Mouse (Mus musculus) right cerebral cortex, postnatal 4 days (tissue): Measurements from ENCODE around the gene H13.
A peak's percentile ranks its signal among the peaks of the same experiment; 100 is the strongest.

Experiments used
- DNase-seq: peaks from one replicate; pipeline ENCODE4 v3.0.0-alpha.2; 2022

The H13 gene

GRCm38 (mm10) chr2:152704256-152704605 lies 35.0 kb downstream of the H13 start:
- no peak for DNase-seq

- no peak for DNase-seq
Observed at GRCm38 (mm10) chr2:152704811-152705370, 35.6 kb downstream of the H13 start.

- DNase-seq: peak; percentile 64
Observed at GRCm38 (mm10) chr2:152705993-152706571, 36.8 kb downstream of the H13 start.

GRCm38 (mm10) chr2:152707186-152707585 lies 37.9 kb downstream of the H13 start:
- no peak for DNase-seq

GRCm38 (mm10) chr2:152707627-152708026 lies 38.4 kb downstream of the H13 start:
- DNase-seq: peak; percentile 73

- no peak for DNase-seq
Observed at GRCm38 (mm10) chr2:152709066-152709465, 39.8 kb downstream of the H13 start.

- no peak for DNase-seq
Observed at GRCm38 (mm10) chr2:152716241-152716772, 47.0 kb downstream of the H13 start.

GRCm38 (mm10) chr2:152717652-152718051 lies 48.4 kb downstream of the H13 start:
- DNase-seq: no peak

- DNase-seq: no peak
Observed at GRCm38 (mm10) chr2:152718076-152718475, 48.8 kb downstream of the H13 start.

- no peak for DNase-seq
Observed at GRCm38 (mm10) chr2:152723651-152724331, 54.5 kb downstream of the H13 start.

- no peak for DNase-seq
Observed at GRCm38 (mm10) chr2:152724332-152724723, 55.1 kb downstream of the H13 start.

- no peak for DNase-seq
Observed at GRCm38 (mm10) chr2:152725178-152725750, 56.0 kb downstream of the H13 start.

GRCm38 (mm10) chr2:152726213-152726612 lies 57.0 kb downstream of the H13 start:
- no peak for DNase-seq

GRCm38 (mm10) chr2:152726751-152727335 lies 57.6 kb downstream of the H13 start:
- DNase-seq: no peak

GRCm38 (mm10) chr2:152727795-152728510 lies 58.7 kb downstream of the H13 start:
- no peak for DNase-seq

GRCm38 (mm10) chr2:152728594-152728993 lies 59.3 kb downstream of the H13 start:
- no peak for DNase-seq

GRCm38 (mm10) chr2:152729013-152729635 lies 59.9 kb downstream of the H13 start:
- DNase-seq: no peak

- no peak for DNase-seq
Observed at GRCm38 (mm10) chr2:152729636-152730020, 60.4 kb downstream of the H13 start.

- no peak for DNase-seq
Observed at GRCm38 (mm10) chr2:152733201-152733600, 63.9 kb downstream of the H13 start.

- DNase-seq: no peak
Observed at GRCm38 (mm10) chr2:152734501-152734900, 65.2 kb downstream of the H13 start.

- DNase-seq: peak; percentile 95
Observed at GRCm38 (mm10) chr2:152734984-152735383, 65.7 kb downstream of the H13 start.

GRCm38 (mm10) chr2:152736090-152736601 lies 66.9 kb downstream of the H13 start, which contains the start of gene Id1:
TSS of gene Id1 (plus strand) at chr2:152736251.
- peak; percentile 48 for DNase-seq
